Mouse (Mus musculus) layer of hippocampus, adult 2 months (tissue): ENCODE measurements around the gene Dync1i1. TPM values are rescaled to one million over a fixed set of nuclear protein-coding genes. Genes with fewer than 3 reads are reported as not detected.

Experiments
- DNase-seq, 2 experiments: peaks; one replicate each; pipeline ENCODE4 v3.0.0; 2022; ENCODE audit warnings: low spot score in 2 of 2
- H3K27ac ChIP-seq: fragments of 200-600 bp; 2 replicates; pipeline ENCODE4 v1.8.1; 2022
- H3K4me3 ChIP-seq: fragments of 200-600 bp; 2 replicates; pipeline ENCODE4 v1.8.1; 2022; ENCODE audit warnings: mild to moderate bottlenecking
- CTCF ChIP-seq: fragments of 200-600 bp; conservative IDR thresholded peaks from 2 replicates; pipeline ENCODE4 v1.8.1; 2022; ENCODE audit warnings: antibody characterized with exemption, mild to moderate bottlenecking, moderate library complexity
- total RNA-seq, 2 experiments: library from RNA; stranded (reverse); gene quantifications; 2 replicates each; pipeline ENCODE4 v1.2.3; 2021

Gene Dync1i1
- total RNA-seq, 2 experiments from 2014 or later: 138 to 150 TPM

- DNase-seq: no peak
- TF ChIP-seq CTCF: no peak
- Histone ChIP-seq H3K27ac (no peak overlapping the region), H3K4me3 (no peak overlapping the region)
Observed at GRCm38 (mm10) chr6:6015616-6016015, 290.2 kb downstream of the Dync1i1 start.

DNA sequence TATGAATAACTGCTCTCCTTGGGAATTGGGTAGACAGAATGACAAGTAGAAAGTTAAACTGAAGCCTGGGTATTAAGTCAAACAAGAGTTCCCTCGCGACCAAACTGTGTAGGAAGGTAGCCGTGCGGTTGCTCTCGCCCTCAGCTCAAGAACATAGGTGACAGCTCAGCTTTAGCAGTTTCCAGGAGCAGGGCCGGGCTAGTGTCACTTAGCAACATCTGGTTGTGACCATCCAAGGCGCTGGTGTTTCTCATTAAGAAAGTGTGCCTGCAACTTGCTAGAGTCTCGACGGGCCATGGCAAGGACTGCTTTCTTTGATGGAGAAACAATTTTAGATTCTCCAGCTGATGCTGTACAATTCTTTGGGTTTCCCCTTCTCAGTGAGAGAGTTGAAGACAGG lies 291.5 kb downstream of the Dync1i1 start:
- no peak for DNase-seq
- TF ChIP-seq CTCF: no peak
- H3K4me3 ChIP-seq: no peak overlapping the region
- H3K27ac ChIP-seq: no peak overlapping the region

DNA sequence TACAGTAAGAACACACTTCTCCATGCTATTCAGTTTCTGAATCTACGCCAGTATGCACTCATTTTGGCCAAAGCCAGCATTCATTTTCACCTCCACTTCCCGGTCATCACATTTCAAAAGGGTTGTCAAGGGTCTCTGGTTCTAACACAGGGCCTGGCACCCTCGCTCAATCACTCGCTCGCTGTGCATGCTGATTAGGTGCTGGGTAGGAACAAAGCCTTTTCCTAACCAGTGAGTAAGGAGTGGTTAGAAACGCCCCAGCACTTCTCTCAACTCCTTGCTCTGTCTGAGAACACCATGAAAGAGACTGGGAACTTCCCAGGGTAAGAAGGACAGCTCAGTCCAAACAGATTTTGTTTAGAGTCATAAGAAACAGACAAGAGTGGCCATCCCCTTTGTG lies 298.5 kb downstream of the Dync1i1 start:
- Histone ChIP-seq H3K4me3 (no peak overlapping the region), H3K27ac (no peak overlapping the region)
- TF ChIP-seq CTCF: no peak
- DNase-seq: no peak

GRCm38 (mm10) chr6:6027664-6028063 lies 302.2 kb downstream of the Dync1i1 start:
- no peak for TF ChIP-seq CTCF
- no peak for DNase-seq
- H3K4me3 ChIP-seq: no peak overlapping the region
- H3K27ac ChIP-seq: no peak overlapping the region

DNA sequence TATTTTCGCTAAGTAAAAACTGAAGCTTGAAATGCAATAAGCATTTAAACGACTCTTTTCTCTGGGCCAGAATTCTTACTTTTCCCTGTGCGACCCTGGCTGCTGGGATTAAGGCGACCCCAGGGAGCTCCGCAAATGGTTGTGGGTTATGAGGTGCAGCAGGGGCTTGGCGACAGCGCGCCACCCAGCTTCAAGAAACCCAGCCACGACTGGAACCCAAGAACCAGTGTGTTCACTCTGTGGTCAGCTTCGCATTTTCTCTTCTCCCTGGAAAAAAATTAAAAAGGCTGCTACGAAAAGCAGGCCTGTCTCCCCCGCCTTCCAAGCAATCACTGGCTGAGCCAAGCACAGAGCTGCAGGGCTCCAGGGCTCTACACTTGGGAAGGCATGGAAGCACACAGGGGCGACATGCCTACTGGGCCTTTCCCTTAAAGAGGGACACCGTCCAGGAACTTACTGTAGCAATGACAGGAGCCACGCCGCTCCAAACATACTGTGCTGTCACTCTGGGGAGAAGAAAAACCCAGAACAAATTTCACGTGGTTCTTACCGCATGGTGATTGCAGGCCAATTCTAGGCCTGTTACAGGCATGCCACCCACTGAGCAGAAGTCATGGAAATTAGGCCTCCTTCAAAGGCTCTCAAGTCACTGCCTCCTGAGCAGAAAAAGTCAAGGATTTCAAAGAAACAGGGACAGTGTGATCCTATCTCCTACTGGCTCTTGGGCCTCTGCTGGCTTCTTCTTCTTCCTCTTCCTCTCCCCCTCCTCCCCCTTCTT lies 313.5 kb downstream of the Dync1i1 start:
- Histone ChIP-seq H3K4me3 (no peak overlapping the region), H3K27ac (no peak overlapping the region)
- no peak for TF ChIP-seq CTCF
- no peak for DNase-seq

DNA sequence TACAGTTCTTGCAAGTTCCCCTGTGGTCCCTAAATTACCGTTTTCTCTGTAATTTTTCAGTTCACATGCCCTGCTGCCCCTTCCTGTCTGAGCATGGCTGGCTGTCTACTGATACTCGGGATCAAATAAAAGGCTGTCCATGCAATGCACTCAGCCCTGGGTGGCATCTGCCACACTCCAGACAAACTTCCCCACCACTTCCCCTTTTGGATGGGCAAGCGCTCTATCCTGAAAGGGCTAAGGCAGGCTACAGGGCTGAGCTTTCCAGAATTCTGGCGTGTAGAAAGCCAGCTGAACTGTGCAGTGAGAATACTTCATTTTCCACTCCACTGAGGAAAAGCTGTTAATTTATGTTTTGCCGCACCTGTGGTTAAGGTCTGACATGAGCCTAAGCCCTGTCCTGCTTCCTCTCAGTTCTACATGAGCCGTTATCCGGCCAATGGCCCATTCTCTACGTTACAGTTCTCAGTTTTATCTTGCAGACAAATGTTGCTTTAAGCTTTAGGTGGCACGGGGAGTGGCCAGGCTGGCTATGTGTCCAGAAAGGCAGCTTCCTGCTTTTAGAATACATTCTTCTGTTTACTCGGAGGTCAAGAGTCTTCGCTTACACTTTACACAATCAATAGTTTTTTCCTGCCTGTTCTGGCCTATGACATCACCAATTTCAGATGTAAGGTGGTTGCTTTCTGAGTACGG lies 321.4 kb downstream of the Dync1i1 start:
- H3K27ac ChIP-seq: no peak overlapping the region
- no peak for TF ChIP-seq CTCF
- H3K4me3 ChIP-seq: no peak overlapping the region
- no peak for DNase-seq

DNA sequence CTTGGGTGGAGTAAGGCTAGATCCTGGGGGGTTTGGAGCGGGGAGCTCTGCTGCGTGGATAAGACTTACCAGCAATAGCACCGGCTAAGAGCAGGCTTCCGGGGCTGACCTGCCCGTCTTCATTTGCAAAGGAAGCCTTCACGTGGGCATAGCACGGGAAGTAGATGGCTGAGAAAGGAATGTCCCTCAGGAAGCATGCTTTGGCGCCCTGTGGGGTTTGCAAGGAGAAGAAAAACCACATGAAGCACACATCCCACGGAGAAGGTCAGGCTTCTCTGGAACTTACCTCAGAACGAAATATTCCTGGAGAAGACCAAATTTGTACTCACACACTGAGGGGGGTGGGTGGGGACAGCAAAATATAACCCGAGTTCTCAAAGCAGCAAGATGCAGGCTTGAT lies 327.3 kb downstream of the Dync1i1 start:
- H3K4me3 ChIP-seq: no peak overlapping the region
- no peak for DNase-seq
- no peak overlapping the region for H3K27ac ChIP-seq
- no peak for TF ChIP-seq CTCF

DNA sequence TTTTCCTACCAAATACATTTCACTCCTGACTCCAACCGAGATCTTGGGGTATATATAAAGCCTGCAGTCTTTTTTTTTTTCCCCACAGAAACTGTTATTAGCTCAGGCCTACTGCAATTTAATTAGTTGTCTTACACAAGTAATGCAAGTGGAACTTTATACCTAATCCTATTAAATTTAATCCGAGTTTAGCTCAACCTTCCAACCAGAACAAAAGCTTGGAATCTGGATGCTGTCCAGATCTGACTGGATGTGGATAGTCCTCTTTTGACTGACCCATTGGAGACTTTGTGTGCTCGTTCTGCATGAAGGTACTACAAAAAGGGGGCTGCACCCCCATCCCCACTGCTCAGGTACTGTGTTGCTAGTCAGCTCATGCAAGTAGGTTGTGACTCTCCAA lies 328.5 kb downstream of the Dync1i1 start:
- DNase-seq: no peak
- Histone ChIP-seq H3K27ac (no peak overlapping the region), H3K4me3 (no peak overlapping the region)
- TF ChIP-seq CTCF: no peak

DNA sequence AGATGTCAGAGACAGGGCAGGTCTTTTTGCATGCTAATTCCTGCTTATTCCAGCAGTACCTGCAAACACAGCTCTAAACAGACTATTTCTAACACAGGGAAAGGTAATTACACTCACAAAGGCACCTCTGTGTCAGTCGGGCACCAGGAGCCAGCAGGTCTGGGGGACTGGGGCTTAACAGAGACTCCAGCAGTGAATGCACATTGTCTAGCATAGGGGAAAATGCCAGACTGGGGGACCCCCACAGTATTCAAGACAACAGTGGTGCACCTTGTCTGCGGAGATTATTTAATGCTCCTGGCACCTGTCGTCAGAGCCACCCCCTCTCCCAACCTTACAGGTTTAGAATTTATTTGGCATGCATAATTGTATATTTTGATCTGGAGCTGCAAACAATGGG lies 333.1 kb downstream of the Dync1i1 start:
- no peak overlapping the region for H3K27ac ChIP-seq
- no peak for DNase-seq
- no peak for TF ChIP-seq CTCF

GRCm38 (mm10) chr6:6067201-6067600 lies 341.8 kb downstream of the Dync1i1 start:
- Histone ChIP-seq H3K27ac (no peak overlapping the region), H3K4me3 (no peak overlapping the region)
- no peak for TF ChIP-seq CTCF
- no peak for DNase-seq

More for the DNA sequence above, 333.1 kb downstream of the Dync1i1 start:
- H3K4me3 ChIP-seq: no peak overlapping the region

DNA sequence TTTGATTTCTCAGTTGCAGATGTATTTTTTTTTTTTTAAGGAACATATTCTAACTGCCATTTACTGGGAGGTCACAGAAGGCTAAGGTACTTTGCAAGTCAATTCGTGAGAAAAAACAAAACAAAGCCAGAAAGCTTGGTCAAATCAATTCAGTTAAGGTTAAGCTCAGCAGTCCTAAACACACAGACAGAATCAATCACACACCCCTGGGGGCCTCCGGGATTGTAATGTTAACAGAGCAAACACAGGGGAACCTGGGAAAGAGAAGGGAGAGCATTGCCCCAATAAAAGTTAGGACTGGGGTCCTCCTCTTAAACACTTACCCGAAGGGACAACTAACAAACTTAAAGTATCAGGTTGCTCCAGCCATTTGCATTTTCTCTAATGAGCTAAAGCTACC lies 344.6 kb downstream of the Dync1i1 start:
- no peak for DNase-seq
- no peak overlapping the region for H3K4me3 ChIP-seq
- H3K27ac ChIP-seq: no peak overlapping the region
- no peak for TF ChIP-seq CTCF

- Histone ChIP-seq H3K4me3 (no peak overlapping the region), H3K27ac (no peak overlapping the region)
- DNase-seq: no peak
- TF ChIP-seq CTCF: no peak
Observed at GRCm38 (mm10) chr6:6071038-6071437, 345.6 kb downstream of the Dync1i1 start.

GRCm38 (mm10) chr6:6075940-6076447 lies 350.6 kb downstream of the Dync1i1 start:
- TF ChIP-seq CTCF: no peak
- no peak for DNase-seq
- Histone ChIP-seq H3K4me3 (no peak overlapping the region), H3K27ac (no peak overlapping the region)

DNA sequence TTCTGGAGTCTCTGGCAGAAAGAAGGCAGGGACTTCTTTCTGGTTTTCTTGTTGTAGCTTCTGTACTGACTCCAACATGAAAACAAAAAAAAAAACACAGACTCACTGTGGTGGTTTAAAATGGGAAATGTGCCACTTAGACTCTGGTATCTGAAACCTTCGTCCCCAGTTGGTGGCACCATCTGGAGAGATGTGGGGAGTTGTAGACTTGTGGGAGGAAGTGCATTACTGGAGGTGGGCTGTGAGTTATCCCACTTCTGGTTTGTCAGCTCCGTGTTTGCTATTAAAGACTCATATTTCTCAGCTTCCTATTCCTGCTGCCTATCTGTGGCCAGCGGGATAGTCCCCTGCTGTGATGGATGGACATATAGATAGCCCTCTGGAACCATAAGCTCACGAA lies 351.8 kb downstream of the Dync1i1 start:
- Histone ChIP-seq H3K4me3 (no peak overlapping the region), H3K27ac (no peak overlapping the region)
- TF ChIP-seq CTCF: no peak
- DNase-seq: no peak

Other genes with a start within 250 kb of the Dync1i1 start
- 10 to 100 TPM; 13.9 to 14.8 TPM for gene Pdk4, start 229.3 kb upstream of the Dync1i1 start, total RNA-seq